Mouse (Mus musculus) liver, adult 2 months (tissue): Measurements from ENCODE around the gene Polr2c. TPM values are rescaled to one million over a fixed set of nuclear protein-coding genes. Genes with fewer than 3 reads are reported as not detected.

ENCODE experiments used
- DNase-seq: peaks from one replicate; pipeline ENCODE4 v3.0.0-alpha.2; 2011; ENCODE audit warnings: low read depth, low spot score; ENCODE audit errors: extremely low read depth
- H3K27ac ChIP-seq: fragments of 200-500 bp; replicated peaks from 2 replicates; pipeline ENCODE4 v1.5.1; 2012; ENCODE audit warnings: low read depth, mild to moderate bottlenecking, control low read depth, inconsistent platforms, low read length; ENCODE audit not compliant: insufficient read depth
- H3K27me3 ChIP-seq: fragments of 200-500 bp; 2 replicates; pipeline ENCODE4 v1.6.1; 2012; ENCODE audit warnings: mild to moderate bottlenecking, moderate library complexity, low read length, inconsistent platforms; ENCODE audit not compliant: control insufficient read depth, insufficient read depth
- H3K36me3 ChIP-seq: fragments of 200-500 bp; 2 replicates; pipeline ENCODE4 v1.6.1; 2012; ENCODE audit warnings: low read length, inconsistent platforms; ENCODE audit not compliant: control insufficient read depth, insufficient read depth
- H3K4me1 ChIP-seq: fragments of 200-500 bp; 2 replicates; pipeline ENCODE4 v1.6.1; 2011; ENCODE audit warnings: low read length; ENCODE audit not compliant: control insufficient read depth, insufficient read depth
- H3K4me3 ChIP-seq: fragments of 200-500 bp; 2 replicates; pipeline ENCODE4 v1.5.1; 2011; ENCODE audit warnings: low read depth, mild to moderate bottlenecking, control low read depth, low read length, moderate library complexity; ENCODE audit not compliant: insufficient read depth
- H3K79me2 ChIP-seq: fragments of 200-500 bp; 2 replicates; pipeline ENCODE4 v1.6.1; 2012; ENCODE audit warnings: inconsistent platforms, mild to moderate bottlenecking, low read length, moderate library complexity; ENCODE audit not compliant: control insufficient read depth, insufficient read depth
- H3K9ac ChIP-seq: fragments of 200-500 bp; 2 replicates; pipeline ENCODE4 v1.6.1; 2012; ENCODE audit warnings: low read depth, mild to moderate bottlenecking, control low read depth, inconsistent platforms, low read length
- CTCF ChIP-seq: fragments of 200-500 bp; IDR thresholded peaks from 2 replicates; pipeline ENCODE4 v1.5.1; 2011; ENCODE audit warnings: low read depth, low read length, control low read depth
- POLR2A ChIP-seq: fragments of 200-500 bp; IDR thresholded peaks from 2 replicates; pipeline ENCODE4 v1.6.1; 2011; ENCODE audit warnings: low read length, control low read depth; ENCODE audit not compliant: insufficient read depth; ENCODE audit errors: extremely low read depth
- WGBS: fragments of 180-500 bp; shearing (Covaris S2); methylation state at CpG from one replicate; pipeline ENCODE4 v1.1.7; 2018; 5-methylcytosine and 5-hydroxymethylcytosine counted together
- polyA plus RNA-seq: library from polyadenylated mRNA; depleted of rRNA; stranded (reverse); fragments of >200 nt; gene quantifications from 2 replicates; pipeline ENCODE4 v1.2.3, GENCODE M21; 2012
- total RNA-seq: library from RNA; depleted of rRNA; stranded (reverse); fragments of >200 nt; gene quantifications from 2 replicates; pipeline ENCODE4 v1.2.3, GENCODE M21; 2014

Polr2c gene
- total and polyA plus RNA-seq, 2 experiments: 27.4 to 47.3 TPM

GRCm38 (mm10) chr8:94913061-94913660 lies 55.9 kb downstream of the Polr2c start:
- Histone ChIP-seq H3K9ac (no peak overlapping the region), H3K27ac (no peak overlapping the region), H3K27me3 (peaks cover 10% of the 10 kb centered on the region), H3K79me2 (no peaks in the 10 kb centered on the region), H3K4me3 (peak overlapping the region; percentile 16; the same call in 1 of the 2 replicates), H3K36me3 (no peaks in the 10 kb centered on the region), H3K4me1 (no peaks in the 10 kb centered on the region)
- no peak for DNase-seq
- TF ChIP-seq POLR2A: no peak
- TF ChIP-seq CTCF: peak; percentile 63
- WGBS: 27% methylated on average over 77 of the region's 77 CpGs

- Histone ChIP-seq H3K9ac (no peak overlapping the region), H3K36me3 (no peaks in the 10 kb centered on the region), H3K4me3 (no peak overlapping the region), H3K4me1 (no peaks in the 10 kb centered on the region), H3K27ac (no peak overlapping the region), H3K27me3 (peaks cover 12% of the 10 kb centered on the region), H3K79me2 (no peaks in the 10 kb centered on the region)
- TF ChIP-seq CTCF: no peak
- TF ChIP-seq POLR2A: no peak
- no peak for DNase-seq
- WGBS: 91% methylated on average over 6 of the region's 6 CpGs
These were observed 57.0 kb downstream of the Polr2c start for GRCm38 (mm10) chr8:94914256-94914655.

DNA sequence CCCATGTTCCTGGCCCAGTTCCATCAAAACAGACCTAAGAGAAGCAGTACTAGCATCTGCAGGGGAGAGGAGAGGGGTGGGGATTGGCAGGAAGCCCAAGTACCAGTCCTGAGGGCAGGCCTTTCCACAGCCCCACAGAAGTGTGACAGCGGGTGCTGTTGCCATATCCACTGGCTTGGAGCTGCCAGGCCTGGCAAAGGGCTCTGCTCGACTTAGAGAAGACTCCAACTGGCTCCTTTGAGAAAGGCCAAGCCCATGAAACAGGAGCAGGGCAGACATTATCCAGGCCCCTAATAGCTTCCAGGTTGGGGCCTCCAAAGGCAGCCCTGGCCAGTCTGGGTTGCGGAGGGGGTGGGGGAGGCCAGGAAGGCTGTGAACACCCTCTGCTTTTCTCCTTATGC lies 57.5 kb downstream of the Polr2c start:
- no peak overlapping the region for H3K4me3 ChIP-seq
- peaks cover 12% of the 10 kb centered on the region for H3K27me3 ChIP-seq
- WGBS: 86% methylated on average over 3 of the region's 3 CpGs
- no peaks in the 10 kb centered on the region for H3K36me3 ChIP-seq
- H3K27ac ChIP-seq: no peak overlapping the region
- no peak overlapping the region for H3K9ac ChIP-seq
- H3K4me1 ChIP-seq: no peaks in the 10 kb centered on the region
- no peak for TF ChIP-seq CTCF
- no peak for TF ChIP-seq POLR2A
- no peak for DNase-seq
- H3K79me2 ChIP-seq: no peaks in the 10 kb centered on the region

DNA sequence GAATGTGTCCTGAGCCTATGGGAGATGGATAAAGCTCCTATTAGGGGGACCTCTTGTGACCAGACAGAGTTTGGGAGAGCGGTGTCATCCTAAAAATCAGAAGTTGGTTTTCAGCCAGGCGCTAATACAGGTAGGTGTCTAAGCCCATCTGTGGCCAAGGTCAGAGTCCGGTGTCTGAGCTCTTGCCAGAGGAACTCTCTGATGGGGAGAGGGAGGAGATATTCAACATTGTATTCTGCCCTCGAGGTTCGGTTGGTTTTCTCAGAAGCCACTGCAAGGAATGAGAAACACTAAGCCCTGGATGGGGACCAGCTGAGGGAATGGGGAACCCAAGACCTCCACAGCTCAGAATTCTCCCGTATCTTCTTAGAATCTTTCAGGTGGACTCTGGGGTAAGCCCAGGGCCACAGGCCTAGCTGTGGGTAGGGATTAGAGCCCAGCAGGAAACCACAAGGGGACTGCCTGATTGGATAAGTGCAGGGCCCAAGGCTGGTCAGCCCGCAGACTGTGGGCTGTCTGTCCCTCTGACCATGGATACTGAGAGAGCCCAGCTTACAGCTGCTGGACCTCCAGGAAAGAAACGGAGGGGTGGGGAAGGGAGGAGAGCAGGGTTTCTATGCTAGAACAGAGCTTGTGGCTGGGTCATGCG lies 59.2 kb downstream of the Polr2c start:
- H3K4me3 ChIP-seq: no peak overlapping the region
- no peaks in the 10 kb centered on the region for H3K79me2 ChIP-seq
- H3K4me1 ChIP-seq: no peaks in the 10 kb centered on the region
- no peak for DNase-seq
- H3K27ac ChIP-seq: no peak overlapping the region
- 48% methylated on average over 9 of the region's 9 CpGs for WGBS
- no peak overlapping the region for H3K9ac ChIP-seq
- peaks cover 12% of the 10 kb centered on the region for H3K27me3 ChIP-seq
- TF ChIP-seq POLR2A (no peak), CTCF (no peak)
- H3K36me3 ChIP-seq: no peaks in the 10 kb centered on the region

GRCm38 (mm10) chr8:94916960-94917324 lies 59.7 kb downstream of the Polr2c start:
- H3K9ac ChIP-seq: peak overlapping the region; percentile 17; the same call in 1 of the 2 replicates
- peaks cover 12% of the 10 kb centered on the region for H3K27me3 ChIP-seq
- H3K79me2 ChIP-seq: no peaks in the 10 kb centered on the region
- H3K4me3 ChIP-seq: peak overlapping the region; percentile 70
- no peak for DNase-seq
- TF ChIP-seq CTCF (no peak), POLR2A (no peak)
- H3K36me3 ChIP-seq: no peaks in the 10 kb centered on the region
- H3K27ac ChIP-seq: no peak overlapping the region
- 37% methylated on average over 10 of the region's 10 CpGs for WGBS
- H3K4me1 ChIP-seq: no peaks in the 10 kb centered on the region

DNA sequence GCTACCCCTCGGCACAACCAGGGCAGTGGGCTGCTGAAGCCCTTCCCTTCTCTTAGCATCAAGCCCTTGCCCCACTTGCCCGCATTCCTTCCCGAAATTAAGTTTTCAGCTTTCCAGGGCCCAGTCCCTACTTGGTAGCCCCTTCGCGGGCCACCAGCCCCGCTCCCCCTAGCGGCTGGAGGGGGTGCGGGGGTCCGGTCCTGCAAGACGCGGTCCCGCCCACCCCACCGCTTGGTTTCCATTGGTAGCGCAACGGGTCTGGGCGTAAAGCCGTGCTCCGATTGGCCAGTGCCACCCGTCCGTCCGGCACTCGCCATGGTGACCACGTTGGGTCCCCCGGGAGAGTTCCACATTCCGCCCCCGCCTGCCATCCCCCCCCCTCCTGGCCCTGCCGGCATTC lies 60.1 kb downstream of the Polr2c start:
- H3K27ac ChIP-seq: no peak overlapping the region
- no peaks in the 10 kb centered on the region for H3K4me1 ChIP-seq

More for the DNA sequence above, 60.1 kb downstream of the Polr2c start:
- Histone ChIP-seq H3K9ac (peak overlapping the region; percentile 75), H3K27me3 (peaks cover 12% of the 10 kb centered on the region), H3K4me3 (peak overlapping the region; percentile 70), H3K36me3 (no peaks in the 10 kb centered on the region), H3K79me2 (no peaks in the 10 kb centered on the region)
- peak; percentile 26 for DNase-seq
- WGBS: 4% methylated on average over 27 of the region's 27 CpGs
- TF ChIP-seq POLR2A (no peak), CTCF (peak; percentile 44; the same call in 1 of the 2 replicates)
